Mouse (Mus musculus): ENCODE measurements at regions not wholly inside any gene's neighbourhood (a gene's known extent, or its start where the extent isn't known, plus 50 kb on each side); places are given as distances from the start of the nearest gene placed in this dataset.

GRCm38 (mm10) chr2:78436816-78437215 is 431.1 kb upstream of the Ube2e3 start:
- ATAC-seq (ENCODE audit: low FRiP score, low TSS enrichment) (no peak), DNase-seq (ENCODE audit: low spot score) (no peak)
- no peak overlapping the region for H3K4me3 ChIP-seq (ENCODE audit: low read depth, low read length)
- no peaks in the 10 kb centered on the region for H3K27me3 ChIP-seq (ENCODE audit: control insufficient read depth, insufficient read depth, low read length)
- no peak overlapping the region for H3K4me2 ChIP-seq (replicated peaks; ENCODE audit: low read depth)
- no peaks in the 10 kb centered on the region for H3K4me1 ChIP-seq (replicated peaks; ENCODE audit: control insufficient read depth, insufficient read depth)
- H3K9me3 ChIP-seq (ENCODE audit: control insufficient read depth, low read length), result no peaks in the 10 kb centered on the region
- no peak overlapping the region for H3K27ac ChIP-seq (replicated peaks)
- TF ChIP-seq EP300 (optimal IDR thresholded peaks at IDR 0.05), result no peak
- no peak overlapping the region for H3K9ac ChIP-seq (ENCODE audit: low read length)
- no peaks in the 10 kb centered on the region for H3K36me3 ChIP-seq (ENCODE audit: control insufficient read depth, insufficient read depth, low read length)

- Histone ChIP-seq H3K9ac (ENCODE audit: low read length) (no peak overlapping the region), H3K4me1 (replicated peaks; ENCODE audit: control insufficient read depth, insufficient read depth) (no peaks in the 10 kb centered on the region), H3K27ac (replicated peaks) (no peak overlapping the region), H3K27me3 (ENCODE audit: control insufficient read depth, insufficient read depth, low read length) (no peaks in the 10 kb centered on the region), H3K9me3 (ENCODE audit: control insufficient read depth, low read length) (no peaks in the 10 kb centered on the region), H3K4me2 (replicated peaks; ENCODE audit: low read depth) (no peak overlapping the region), H3K4me3 (ENCODE audit: low read depth, low read length) (no peak overlapping the region), H3K36me3 (ENCODE audit: control insufficient read depth, insufficient read depth, low read length) (no peaks in the 10 kb centered on the region)
- TF ChIP-seq CTCF (IDR thresholded peaks at IDR 0.05; ENCODE audit: low read depth) (no peak), EP300 (optimal IDR thresholded peaks at IDR 0.05) (no peak)
- DNase-seq (ENCODE audit: low spot score), result no peak
- 65% methylated on average over 2 of the region's 2 CpGs for WGBS
- no peak for ATAC-seq (ENCODE audit: low FRiP score, low TSS enrichment)
Measured at GRCm38 (mm10) chr2:78435071-78435470, 432.9 kb upstream of the Ube2e3 start.

- Histone ChIP-seq H3K9me3 (ENCODE audit: control insufficient read depth, low read length) (no peaks in the 10 kb centered on the region), H3K9ac (ENCODE audit: low read length) (no peak overlapping the region), H3K27ac (replicated peaks) (no peak overlapping the region), H3K4me2 (replicated peaks; ENCODE audit: low read depth) (no peak overlapping the region), H3K36me3 (ENCODE audit: control insufficient read depth, insufficient read depth, low read length) (no peaks in the 10 kb centered on the region), H3K27me3 (ENCODE audit: control insufficient read depth, insufficient read depth, low read length) (no peaks in the 10 kb centered on the region), H3K4me1 (replicated peaks; ENCODE audit: control insufficient read depth, insufficient read depth) (no peaks in the 10 kb centered on the region), H3K4me3 (ENCODE audit: low read depth, low read length) (no peak overlapping the region)
- ATAC-seq (ENCODE audit: low FRiP score, low TSS enrichment) (no peak), DNase-seq (ENCODE audit: low spot score) (no peak)
- TF ChIP-seq EP300 (optimal IDR thresholded peaks at IDR 0.05) (no peak), CTCF (IDR thresholded peaks at IDR 0.05; ENCODE audit: low read depth) (no peak)
Measured at GRCm38 (mm10) chr2:78427659-78428336, 440.1 kb upstream of the Ube2e3 start.

GRCm38 (mm10) chr2:78418561-78419338 is 449.2 kb upstream of the Ube2e3 start:
- Histone ChIP-seq H3K36me3 (ENCODE audit: control insufficient read depth, insufficient read depth, low read length) (no peaks in the 10 kb centered on the region), H3K4me1 (replicated peaks; ENCODE audit: control insufficient read depth, insufficient read depth) (no peaks in the 10 kb centered on the region), H3K9me3 (ENCODE audit: control insufficient read depth, low read length) (no peaks in the 10 kb centered on the region), H3K27me3 (ENCODE audit: control insufficient read depth, insufficient read depth, low read length) (no peaks in the 10 kb centered on the region), H3K4me2 (replicated peaks; ENCODE audit: low read depth) (no peak overlapping the region), H3K4me3 (ENCODE audit: low read depth, low read length) (no peak overlapping the region), H3K9ac (ENCODE audit: low read length) (no peak overlapping the region), H3K27ac (replicated peaks) (no peak overlapping the region)
- TF ChIP-seq EP300 (optimal IDR thresholded peaks at IDR 0.05), result no peak
- no peak for TF ChIP-seq CTCF (IDR thresholded peaks at IDR 0.05; ENCODE audit: low read depth)
- DNase-seq (ENCODE audit: low spot score) (no peak), ATAC-seq (ENCODE audit: low FRiP score, low TSS enrichment) (no peak)
- 62% methylated on average over 3 of the region's 3 CpGs for WGBS

- ATAC-seq (ENCODE audit: low FRiP score, low TSS enrichment) (no peak), DNase-seq (ENCODE audit: low spot score) (no peak)
- no peaks in the 10 kb centered on the region for H3K36me3 ChIP-seq (ENCODE audit: control insufficient read depth, insufficient read depth, low read length)
- no peaks in the 10 kb centered on the region for H3K9me3 ChIP-seq (ENCODE audit: control insufficient read depth, low read length)
- H3K27me3 ChIP-seq (ENCODE audit: control insufficient read depth, insufficient read depth, low read length), result no peaks in the 10 kb centered on the region
- H3K4me1 ChIP-seq (replicated peaks; ENCODE audit: control insufficient read depth, insufficient read depth), result no peaks in the 10 kb centered on the region
- 42% methylated on average over 2 of the region's 2 CpGs for WGBS
- no peak overlapping the region for H3K4me3 ChIP-seq (ENCODE audit: low read depth, low read length)
- H3K4me2 ChIP-seq (replicated peaks; ENCODE audit: low read depth), result no peak overlapping the region
- H3K27ac ChIP-seq (replicated peaks), result no peak overlapping the region
- TF ChIP-seq EP300 (optimal IDR thresholded peaks at IDR 0.05) (no peak), CTCF (IDR thresholded peaks at IDR 0.05; ENCODE audit: low read depth) (no peak)
- no peak overlapping the region for H3K9ac ChIP-seq (ENCODE audit: low read length)
Measured at GRCm38 (mm10) chr2:78416574-78417109, 451.3 kb upstream of the Ube2e3 start.

- TF ChIP-seq CTCF (IDR thresholded peaks at IDR 0.05; ENCODE audit: low read depth) (no peak), EP300 (optimal IDR thresholded peaks at IDR 0.05) (no peak)
- 58% methylated on average over 4 of the region's 4 CpGs for WGBS
- no peak for DNase-seq (ENCODE audit: low spot score)
- Histone ChIP-seq H3K36me3 (ENCODE audit: control insufficient read depth, insufficient read depth, low read length) (no peaks in the 10 kb centered on the region), H3K27ac (replicated peaks) (no peak overlapping the region), H3K27me3 (ENCODE audit: control insufficient read depth, insufficient read depth, low read length) (no peaks in the 10 kb centered on the region), H3K9ac (ENCODE audit: low read length) (no peak overlapping the region), H3K4me3 (ENCODE audit: low read depth, low read length) (no peak overlapping the region), H3K4me1 (replicated peaks; ENCODE audit: control insufficient read depth, insufficient read depth) (no peaks in the 10 kb centered on the region), H3K4me2 (replicated peaks; ENCODE audit: low read depth) (no peak overlapping the region), H3K9me3 (ENCODE audit: control insufficient read depth, low read length) (no peaks in the 10 kb centered on the region)
- no peak for ATAC-seq (ENCODE audit: low FRiP score, low TSS enrichment)
Measured at GRCm38 (mm10) chr2:78412985-78413384, 454.9 kb upstream of the Ube2e3 start.
